Mouse (Mus musculus) limb, embryonic 11.5 days (tissue): ENCODE data around the gene Xpnpep1. TPM values are rescaled to one million over a fixed set of nuclear protein-coding genes. Genes with fewer than 3 reads are reported as not detected.

ENCODE experiments used
- ATAC-seq: fragments of 200-750 bp; cut with Nextera tagmentation; 2 replicates; pipeline ENCODE4 v1.8.0; 2017; ENCODE audit warnings: low read depth; ENCODE audit not compliant: insufficient number of reproducible peaks, low FRiP score, low TSS enrichment
- DNase-seq: peaks from one replicate; pipeline ENCODE4 v3.0.0-alpha.2; 2015; ENCODE audit warnings: low spot score
- H3K27ac ChIP-seq: fragments of 300-500 bp; sonication (generic); replicated peaks from 2 replicates; pipeline ENCODE4 v1.5.1; 2014; ENCODE audit warnings: low read depth, mild to moderate bottlenecking, low read length
- H3K27me3 ChIP-seq: fragments of 300-500 bp; sonication (generic); 2 replicates; pipeline ENCODE4 v1.6.1; 2014; ENCODE audit warnings: mild to moderate bottlenecking, low read length, mixed read lengths; ENCODE audit not compliant: control insufficient read depth, insufficient read depth
- H3K36me3 ChIP-seq: fragments of 300-500 bp; sonication (generic); 2 replicates; pipeline ENCODE4 v1.6.1; 2014; ENCODE audit warnings: mild to moderate bottlenecking, low read length, moderate library complexity, mixed read lengths; ENCODE audit not compliant: control insufficient read depth, insufficient read depth
- H3K4me1 ChIP-seq: fragments of 300-500 bp; sonication (generic); 2 replicates; pipeline ENCODE4 v1.6.1; 2014; ENCODE audit warnings: low read length, mixed read lengths; ENCODE audit not compliant: control insufficient read depth, insufficient read depth
- H3K4me2 ChIP-seq: fragments of 300-500 bp; sonication (generic); 2 replicates; pipeline ENCODE4 v1.6.1; 2014; ENCODE audit warnings: low read depth, mild to moderate bottlenecking, moderate library complexity; ENCODE audit not compliant: severe bottlenecking
- H3K4me3 ChIP-seq: fragments of 300-500 bp; sonication (generic); 2 replicates; pipeline ENCODE4 v1.5.1; 2014; ENCODE audit warnings: low read depth, low read length
- H3K9ac ChIP-seq: fragments of 300-500 bp; sonication (generic); 2 replicates; pipeline ENCODE4 v1.6.1; 2014; ENCODE audit warnings: mild to moderate bottlenecking, low read length
- H3K9me3 ChIP-seq: fragments of 300-500 bp; sonication (generic); 2 replicates; pipeline ENCODE4 v1.6.1; 2016; ENCODE audit warnings: low read length; ENCODE audit not compliant: control insufficient read depth
- WGBS: fragments of 180-500 bp; shearing (Covaris S2); extraction: QIAGEN DNeasy Blood & Tissue Kit; methylation state at CpG from one replicate; pipeline ENCODE4 v1.1.7; 2014; 5-methylcytosine and 5-hydroxymethylcytosine counted together
- polyA plus RNA-seq: library from polyadenylated mRNA; unstranded; fragments of >200 nt; fragmentation: Nextera tagmentation; extraction: Ambion mirVana; gene quantifications from 2 replicates; pipeline ENCODE4 v1.2.1, GENCODE M21; 2014

The Xpnpep1 gene
- polyA plus RNA-seq, 1 experiment from 2014 or later: 173 TPM

GRCm38 (mm10) chr19:53032647-53033046 is 7.4 kb downstream of the Xpnpep1 start:
- DNase-seq (no peak), ATAC-seq (no peak)
- H3K27me3 ChIP-seq: no peaks in the 10 kb centered on the region
- no peak overlapping the region for H3K27ac ChIP-seq
- 85% methylated on average over 3 of the region's 3 CpGs for whole genome bisulfite sequencing
- H3K9me3 ChIP-seq: no peaks in the 10 kb centered on the region
- peaks cover 7% of the 10 kb centered on the region for H3K4me1 ChIP-seq
- H3K4me2 ChIP-seq: no peak overlapping the region
- no peak overlapping the region for H3K9ac ChIP-seq
- H3K4me3 ChIP-seq: no peak overlapping the region
- peaks cover 5% of the 10 kb centered on the region; the same call in 1 of the 2 replicates for H3K36me3 ChIP-seq

- Histone ChIP-seq H3K9me3 (no peaks in the 10 kb centered on the region), H3K4me1 (peaks cover under 1% of the 10 kb centered on the region; the same call in 1 of the 2 replicates), H3K27me3 (no peaks in the 10 kb centered on the region), H3K4me3 (no peak overlapping the region), H3K27ac (no peak overlapping the region), H3K36me3 (peaks cover 5% of the 10 kb centered on the region; the same call in 1 of the 2 replicates), H3K9ac (no peak overlapping the region), H3K4me2 (no peak overlapping the region)
- WGBS: 62% methylated on average over 8 of the region's 8 CpGs
- ATAC-seq (no peak), DNase-seq (no peak)
These were observed 8.1 kb downstream of the Xpnpep1 start for GRCm38 (mm10) chr19:53031957-53032371.

DNA sequence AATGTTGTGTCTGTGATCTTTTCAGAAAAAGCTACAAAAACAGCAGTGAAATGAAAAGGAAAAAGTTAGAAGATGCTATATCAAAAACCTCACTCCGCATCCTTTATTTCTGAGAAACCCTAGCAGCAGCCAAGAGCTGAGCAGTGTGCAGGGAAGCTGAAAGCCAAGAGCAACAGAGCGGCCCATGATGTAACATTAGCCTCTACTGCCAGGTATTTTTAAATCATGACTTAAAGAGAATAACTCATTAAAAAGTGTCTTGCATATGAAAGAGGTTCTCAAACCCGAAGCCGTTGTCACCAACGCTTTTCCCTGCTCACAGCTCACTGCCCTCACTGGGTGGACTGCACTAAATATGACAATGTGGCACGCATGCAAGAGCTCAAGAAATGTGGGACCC is 9.7 kb downstream of the Xpnpep1 start:
- H3K4me3 ChIP-seq: no peak overlapping the region
- ATAC-seq: no peak
- 97% methylated on average over 6 of the region's 6 CpGs for WGBS
- no peaks in the 10 kb centered on the region for H3K4me1 ChIP-seq
- no peaks in the 10 kb centered on the region for H3K27me3 ChIP-seq
- no peaks in the 10 kb centered on the region for H3K9me3 ChIP-seq
- DNase-seq: no peak
- H3K36me3 ChIP-seq: peaks cover 5% of the 10 kb centered on the region; the same call in 1 of the 2 replicates
- H3K4me2 ChIP-seq: no peak overlapping the region
- no peak overlapping the region for H3K27ac ChIP-seq
- no peak overlapping the region for H3K9ac ChIP-seq

DNA sequence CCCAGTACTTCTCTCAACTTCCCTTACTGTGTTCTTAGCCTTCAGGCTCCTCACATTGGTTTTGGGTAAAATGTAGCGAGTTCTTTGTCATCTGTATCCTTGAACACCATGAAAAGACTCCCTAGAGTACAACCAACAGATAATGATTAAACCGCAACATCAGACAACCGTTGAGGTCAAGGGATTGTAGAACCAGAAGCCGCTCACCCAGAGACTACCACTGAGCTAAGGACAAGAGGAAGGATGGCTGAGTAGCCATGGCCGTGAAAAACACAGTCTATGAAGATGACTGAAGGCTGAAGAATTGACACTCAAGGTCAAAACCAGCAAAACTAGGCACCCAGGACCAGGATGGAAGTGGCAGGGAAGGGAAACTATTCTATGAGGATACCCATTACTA is 10.3 kb downstream of the Xpnpep1 start:
- Histone ChIP-seq H3K4me1 (no peaks in the 10 kb centered on the region), H3K9me3 (no peaks in the 10 kb centered on the region), H3K9ac (no peak overlapping the region), H3K4me3 (no peak overlapping the region), H3K27ac (no peak overlapping the region), H3K4me2 (no peak overlapping the region), H3K36me3 (peaks cover 7% of the 10 kb centered on the region; the same call in 1 of the 2 replicates), H3K27me3 (no peaks in the 10 kb centered on the region)
- ATAC-seq (no peak), DNase-seq (no peak)
- 96% methylated on average over 5 of the region's 5 CpGs for WGBS

- Histone ChIP-seq H3K4me1 (no peaks in the 10 kb centered on the region), H3K36me3 (peaks cover 12% of the 10 kb centered on the region; the same call in 1 of the 2 replicates), H3K9ac (no peak overlapping the region), H3K4me3 (no peak overlapping the region), H3K9me3 (no peaks in the 10 kb centered on the region), H3K27ac (no peak overlapping the region), H3K4me2 (no peak overlapping the region), H3K27me3 (no peaks in the 10 kb centered on the region)
- 86% methylated on average over 7 of the region's 7 CpGs for WGBS
- no peak for DNase-seq
- ATAC-seq: no peak
These were observed 11.0 kb downstream of the Xpnpep1 start for GRCm38 (mm10) chr19:53029045-53029444.

- H3K9me3 ChIP-seq: no peaks in the 10 kb centered on the region
- no peak for ATAC-seq
- no peak overlapping the region for H3K27ac ChIP-seq
- H3K36me3 ChIP-seq: peaks cover 13% of the 10 kb centered on the region
- H3K9ac ChIP-seq: no peak overlapping the region
- H3K4me2 ChIP-seq: no peak overlapping the region
- H3K4me1 ChIP-seq: no peaks in the 10 kb centered on the region
- WGBS: 89% methylated on average over 12 of the region's 12 CpGs
- H3K4me3 ChIP-seq: no peak overlapping the region
- no peaks in the 10 kb centered on the region for H3K27me3 ChIP-seq
- DNase-seq: no peak
These were observed 11.8 kb downstream of the Xpnpep1 start for GRCm38 (mm10) chr19:53028216-53028615.

GRCm38 (mm10) chr19:53023189-53023588 is 16.8 kb downstream of the Xpnpep1 start:
- no peak for DNase-seq
- no peaks in the 10 kb centered on the region for H3K4me1 ChIP-seq
- WGBS: 81% methylated on average over 10 of the region's 10 CpGs
- no peak overlapping the region for H3K9ac ChIP-seq
- H3K4me3 ChIP-seq: no peak overlapping the region
- peaks cover 14% of the 10 kb centered on the region for H3K36me3 ChIP-seq
- H3K9me3 ChIP-seq: no peaks in the 10 kb centered on the region
- no peak overlapping the region for H3K27ac ChIP-seq
- no peaks in the 10 kb centered on the region for H3K27me3 ChIP-seq
- H3K4me2 ChIP-seq: no peak overlapping the region
- ATAC-seq: no peak

DNA sequence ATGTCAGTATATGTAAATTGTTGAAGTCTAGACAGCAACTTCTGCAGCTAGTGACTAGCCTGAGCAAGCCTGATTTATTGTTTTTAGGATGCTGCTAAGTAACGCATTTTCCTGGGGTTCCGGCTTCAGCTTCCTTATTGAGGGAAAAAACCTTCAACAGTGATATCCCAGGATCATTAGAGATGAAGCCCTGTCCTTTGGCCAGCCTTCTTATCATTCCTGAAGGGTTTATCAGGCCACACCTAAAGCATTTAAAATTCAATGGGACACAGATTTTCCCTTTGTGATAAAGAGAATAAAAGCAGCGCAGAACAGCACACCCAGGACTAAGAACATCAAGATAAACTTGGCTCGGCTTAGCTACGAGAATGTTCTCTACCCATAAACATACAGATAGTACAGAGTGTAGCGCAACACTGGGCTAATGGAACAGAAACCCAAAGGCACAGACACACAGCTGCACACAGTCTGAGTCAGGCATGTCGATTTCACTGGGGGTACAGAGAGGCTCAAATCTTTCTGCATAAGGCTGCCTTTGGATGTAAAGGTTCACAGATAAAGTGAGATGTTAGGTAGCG is 17.9 kb downstream of the Xpnpep1 start:
- Histone ChIP-seq H3K9ac (no peak overlapping the region), H3K4me1 (no peaks in the 10 kb centered on the region), H3K27me3 (no peaks in the 10 kb centered on the region), H3K9me3 (no peaks in the 10 kb centered on the region), H3K4me3 (no peak overlapping the region), H3K27ac (no peak overlapping the region), H3K4me2 (no peak overlapping the region), H3K36me3 (peaks cover 12% of the 10 kb centered on the region)
- no peak for DNase-seq
- 89% methylated on average over 8 of the region's 8 CpGs for WGBS
- no peak for ATAC-seq

GRCm38 (mm10) chr19:53021537-53021936 is 18.5 kb downstream of the Xpnpep1 start:
- Histone ChIP-seq H3K9me3 (no peaks in the 10 kb centered on the region), H3K27me3 (no peaks in the 10 kb centered on the region), H3K4me2 (no peak overlapping the region), H3K9ac (no peak overlapping the region), H3K36me3 (peaks cover 12% of the 10 kb centered on the region), H3K27ac (no peak overlapping the region), H3K4me1 (no peaks in the 10 kb centered on the region), H3K4me3 (no peak overlapping the region)
- WGBS: 69% methylated on average over 10 of the region's 10 CpGs
- ATAC-seq (no peak), DNase-seq (no peak)
